Mouse (Mus musculus) stomach, embryonic 15.5 days (tissue): ENCODE measurements around the gene Alpk1. TPM values are rescaled to one million over a fixed set of nuclear protein-coding genes. Genes with fewer than 3 reads are reported as not detected.

ENCODE experiments used
- ATAC-seq: fragments of 200-750 bp; cut with Nextera tagmentation; 2 replicates; pipeline ENCODE4 v1.8.0; 2017; ENCODE audit warnings: low read depth, moderate number of reproducible peaks, moderate TSS enrichment; ENCODE audit not compliant: insufficient read depth, low FRiP score
- H3K27ac ChIP-seq: fragments of 300-500 bp; sonication (generic); 2 replicates; pipeline ENCODE4 v1.5.1; 2015; ENCODE audit warnings: mild to moderate bottlenecking, inconsistent platforms
- H3K27me3 ChIP-seq: fragments of 300-500 bp; sonication (generic); replicated peaks from 2 replicates; pipeline ENCODE4 v1.6.1; 2015; ENCODE audit warnings: inconsistent platforms
- H3K36me3 ChIP-seq: fragments of 300-500 bp; sonication (generic); 2 replicates; pipeline ENCODE4 v1.6.1; 2015; ENCODE audit warnings: inconsistent platforms
- H3K4me1 ChIP-seq: fragments of 300-500 bp; sonication (generic); 2 replicates; pipeline ENCODE4 v1.6.1; 2015; ENCODE audit warnings: inconsistent platforms
- H3K4me2 ChIP-seq: fragments of 300-500 bp; sonication (generic); 2 replicates; pipeline ENCODE4 v1.6.1; 2015; ENCODE audit warnings: mild to moderate bottlenecking, inconsistent platforms
- H3K4me3 ChIP-seq: fragments of 300-500 bp; sonication (generic); replicated peaks from 2 replicates; pipeline ENCODE4 v1.5.1; 2015; ENCODE audit warnings: inconsistent platforms
- H3K9ac ChIP-seq: fragments of 300-500 bp; sonication (generic); 2 replicates; pipeline ENCODE4 v1.6.1; 2015; ENCODE audit warnings: inconsistent platforms
- H3K9me3 ChIP-seq: fragments of 300-500 bp; sonication (generic); 2 replicates; pipeline ENCODE4 v1.6.1; 2016; ENCODE audit warnings: inconsistent platforms
- WGBS: fragments of 180-500 bp; shearing (Covaris S2); methylation state at CpG from one replicate; pipeline ENCODE4 v1.1.7; 2015; 5-methylcytosine and 5-hydroxymethylcytosine counted together
- polyA plus RNA-seq: library from polyadenylated mRNA; unstranded; fragments of >200 nt; fragmentation: Nextera tagmentation; extraction: Ambion mirVana; gene quantifications from 2 replicates; pipeline ENCODE4 v1.2.1, GENCODE M21; 2015

Gene Alpk1
- polyA plus RNA-seq, 1 experiment from 2014 or later = 3.6 TPM

DNA sequence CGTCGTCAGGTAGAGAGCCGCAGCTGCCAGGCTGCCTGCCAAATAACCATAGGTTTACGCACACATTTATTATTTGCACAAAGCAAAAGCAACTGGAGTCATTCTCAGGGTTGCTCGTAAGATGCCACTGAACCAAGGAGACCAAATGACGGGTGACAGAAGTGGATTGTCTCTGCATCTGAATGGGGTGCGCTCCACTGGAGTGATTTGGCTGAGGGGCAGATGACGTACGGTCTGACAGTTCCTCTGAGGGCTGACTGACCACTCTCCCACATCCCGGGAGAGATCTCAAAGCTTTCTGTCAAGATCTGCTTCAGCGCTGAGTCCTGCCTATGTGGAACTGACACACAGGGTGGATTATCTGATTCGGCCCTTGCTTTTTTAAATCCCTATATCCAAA lies 24.7 kb upstream of the Alpk1 start:
- 85% methylated on average over 12 of the region's 12 CpGs for WGBS
- Histone ChIP-seq H3K9me3 (no peaks in the 10 kb centered on the region), H3K36me3 (peaks cover 12% of the 10 kb centered on the region; the same call in 1 of the 2 replicates), H3K27ac (no peak overlapping the region), H3K4me2 (no peak overlapping the region), H3K4me3 (no peak overlapping the region), H3K4me1 (no peaks in the 10 kb centered on the region), H3K9ac (no peak overlapping the region), H3K27me3 (no peaks in the 10 kb centered on the region)
- no peak for ATAC-seq

DNA sequence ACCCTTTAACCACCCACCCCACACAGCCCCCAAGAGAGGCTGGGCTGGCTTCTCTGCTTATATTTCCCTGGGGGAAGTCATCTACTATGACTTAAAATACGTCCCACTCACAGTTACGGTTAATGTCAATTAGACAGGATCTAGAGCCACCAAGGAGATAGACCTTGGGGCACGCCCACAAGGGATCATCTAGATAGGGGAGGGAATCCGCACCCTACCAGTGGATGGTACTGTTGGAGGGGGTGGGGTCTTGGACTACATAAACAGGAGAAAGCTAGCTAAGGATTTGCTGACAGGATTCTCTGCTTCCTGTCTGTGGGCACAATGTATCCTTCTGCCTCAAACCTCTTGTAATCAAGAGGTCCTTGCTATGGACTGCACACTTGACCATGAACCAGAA lies 24.1 kb upstream of the Alpk1 start:
- Histone ChIP-seq H3K9me3 (no peaks in the 10 kb centered on the region), H3K4me1 (no peaks in the 10 kb centered on the region), H3K4me3 (no peak overlapping the region), H3K4me2 (no peak overlapping the region), H3K9ac (no peak overlapping the region), H3K36me3 (peaks cover 11% of the 10 kb centered on the region; the same call in 1 of the 2 replicates), H3K27ac (no peak overlapping the region), H3K27me3 (no peaks in the 10 kb centered on the region)
- 89% methylated on average over 4 of the region's 4 CpGs for WGBS
- no peak for ATAC-seq

DNA sequence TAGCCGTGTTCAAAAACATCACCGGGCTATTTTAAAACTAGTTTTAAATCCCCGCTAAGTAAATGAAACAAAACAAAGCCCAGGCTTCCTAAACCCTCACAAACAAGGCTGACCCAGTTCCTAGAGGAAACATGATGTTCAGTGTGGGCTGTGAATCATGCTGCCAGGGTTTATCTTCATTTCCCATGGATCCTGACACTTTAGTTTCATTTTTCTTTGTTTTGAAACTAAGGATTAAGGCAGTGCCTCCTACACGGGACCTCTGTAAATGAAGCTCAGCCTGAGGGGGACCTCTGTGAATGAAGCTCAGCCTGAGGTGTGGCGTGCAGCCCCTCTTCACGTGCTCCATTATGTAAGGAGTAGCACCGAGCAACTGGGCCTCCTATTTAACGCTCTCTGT lies 22.5 kb upstream of the Alpk1 start:
- H3K4me3 ChIP-seq = no peak overlapping the region
- no peak overlapping the region for H3K9ac ChIP-seq
- H3K4me1 ChIP-seq = no peaks in the 10 kb centered on the region
- no peaks in the 10 kb centered on the region for H3K9me3 ChIP-seq
- ATAC-seq = no peak
- no peak overlapping the region for H3K4me2 ChIP-seq
- 32% methylated on average over 8 of the region's 8 CpGs for WGBS
- H3K27ac ChIP-seq = no peak overlapping the region
- 0 out of 2 replicates have a peak, but pooled peaks cover 4% of the 10 kb centered on the region for H3K36me3 ChIP-seq
- no peaks in the 10 kb centered on the region for H3K27me3 ChIP-seq

DNA sequence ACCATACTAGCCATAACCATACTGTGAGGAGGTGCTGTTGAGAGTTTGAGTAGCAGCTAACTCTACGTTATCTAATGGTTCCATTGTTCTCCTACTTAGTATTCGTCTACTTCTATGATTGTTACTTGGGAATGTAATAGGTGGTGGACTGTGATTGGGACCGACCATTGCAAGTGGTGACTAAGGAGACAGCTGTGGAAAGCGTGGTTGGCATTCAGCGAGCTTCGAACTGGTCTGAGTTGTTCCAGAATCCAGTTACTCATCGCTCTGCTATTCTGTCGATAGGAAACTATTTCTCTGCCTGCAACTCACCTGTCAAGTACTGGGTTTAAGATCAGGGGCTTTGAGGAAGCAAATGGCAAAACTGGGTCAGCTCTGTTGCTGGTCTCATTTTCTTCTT lies 20.8 kb upstream of the Alpk1 start:
- Histone ChIP-seq H3K27ac (no peak overlapping the region), H3K27me3 (no peaks in the 10 kb centered on the region), H3K4me3 (no peak overlapping the region), H3K9ac (no peak overlapping the region), H3K36me3 (no peaks in the 10 kb centered on the region), H3K9me3 (no peaks in the 10 kb centered on the region), H3K4me1 (no peaks in the 10 kb centered on the region), H3K4me2 (no peak overlapping the region)
- 89% methylated on average over 8 of the region's 8 CpGs for WGBS
- no peak for ATAC-seq

DNA sequence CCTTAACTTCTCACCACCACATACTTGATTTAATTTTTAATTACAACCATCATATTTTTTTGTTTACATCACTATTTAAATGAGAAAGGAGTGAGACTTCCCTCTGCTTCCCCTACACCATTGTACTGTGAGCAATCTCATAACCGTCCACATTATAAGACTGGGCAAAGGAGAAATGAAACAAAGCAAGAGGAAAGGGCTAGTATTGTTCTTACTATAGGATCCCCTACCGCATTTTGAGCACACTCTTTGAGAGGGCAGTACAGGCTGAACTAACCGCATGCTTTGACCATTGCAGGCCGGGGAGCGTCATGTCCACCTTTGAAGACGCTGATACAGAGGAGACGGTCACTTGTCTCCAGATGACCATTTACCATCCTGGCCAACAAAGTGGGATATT lies 15.9 kb upstream of the Alpk1 start:
- no peak for ATAC-seq
- no peaks in the 10 kb centered on the region for H3K36me3 ChIP-seq
- no peak overlapping the region for H3K4me3 ChIP-seq
- H3K4me2 ChIP-seq = no peak overlapping the region
- no peaks in the 10 kb centered on the region for H3K27me3 ChIP-seq
- no peaks in the 10 kb centered on the region for H3K9me3 ChIP-seq
- no peaks in the 10 kb centered on the region for H3K4me1 ChIP-seq
- H3K27ac ChIP-seq = no peak overlapping the region
- H3K9ac ChIP-seq = no peak overlapping the region
- WGBS = 98% methylated on average over 7 of the region's 7 CpGs

DNA sequence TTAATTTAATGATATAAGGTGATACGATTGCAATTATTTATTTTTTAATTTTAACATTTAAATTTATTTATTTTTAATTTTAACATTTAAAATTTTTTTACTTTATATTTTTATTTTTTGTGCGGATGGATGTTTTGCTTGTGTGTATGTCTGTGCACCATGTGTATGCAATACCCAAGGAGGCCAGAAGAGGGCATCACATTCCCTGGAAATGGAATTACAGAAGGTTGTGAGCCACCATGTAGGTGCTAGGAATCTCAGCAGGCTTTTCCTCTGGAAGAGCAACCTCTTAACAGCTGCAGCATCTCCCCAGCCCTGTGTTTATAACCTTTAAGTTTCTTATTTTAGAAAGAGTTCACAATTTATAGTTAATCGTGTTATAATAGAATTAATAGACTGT lies 15.4 kb upstream of the Alpk1 start:
- no peaks in the 10 kb centered on the region for H3K4me1 ChIP-seq
- H3K9ac ChIP-seq = no peak overlapping the region
- ATAC-seq = no peak
- 92% methylated on average over 3 of the region's 3 CpGs for WGBS
- H3K36me3 ChIP-seq = no peaks in the 10 kb centered on the region
- H3K4me3 ChIP-seq = no peak overlapping the region
- no peak overlapping the region for H3K4me2 ChIP-seq
- no peak overlapping the region for H3K27ac ChIP-seq
- H3K27me3 ChIP-seq = no peaks in the 10 kb centered on the region
- H3K9me3 ChIP-seq = no peaks in the 10 kb centered on the region

GRCm38 (mm10) chr3:127793022-127793421 lies 12.7 kb upstream of the Alpk1 start:
- Histone ChIP-seq H3K4me2 (no peak overlapping the region), H3K4me1 (peaks cover 7% of the 10 kb centered on the region; the same call in 1 of the 2 replicates), H3K4me3 (no peak overlapping the region), H3K9ac (no peak overlapping the region), H3K36me3 (no peaks in the 10 kb centered on the region), H3K27me3 (peaks cover 10% of the 10 kb centered on the region), H3K27ac (no peak overlapping the region), H3K9me3 (no peaks in the 10 kb centered on the region)
- no peak for ATAC-seq
- WGBS = 82% methylated on average over 7 of the region's 7 CpGs

DNA sequence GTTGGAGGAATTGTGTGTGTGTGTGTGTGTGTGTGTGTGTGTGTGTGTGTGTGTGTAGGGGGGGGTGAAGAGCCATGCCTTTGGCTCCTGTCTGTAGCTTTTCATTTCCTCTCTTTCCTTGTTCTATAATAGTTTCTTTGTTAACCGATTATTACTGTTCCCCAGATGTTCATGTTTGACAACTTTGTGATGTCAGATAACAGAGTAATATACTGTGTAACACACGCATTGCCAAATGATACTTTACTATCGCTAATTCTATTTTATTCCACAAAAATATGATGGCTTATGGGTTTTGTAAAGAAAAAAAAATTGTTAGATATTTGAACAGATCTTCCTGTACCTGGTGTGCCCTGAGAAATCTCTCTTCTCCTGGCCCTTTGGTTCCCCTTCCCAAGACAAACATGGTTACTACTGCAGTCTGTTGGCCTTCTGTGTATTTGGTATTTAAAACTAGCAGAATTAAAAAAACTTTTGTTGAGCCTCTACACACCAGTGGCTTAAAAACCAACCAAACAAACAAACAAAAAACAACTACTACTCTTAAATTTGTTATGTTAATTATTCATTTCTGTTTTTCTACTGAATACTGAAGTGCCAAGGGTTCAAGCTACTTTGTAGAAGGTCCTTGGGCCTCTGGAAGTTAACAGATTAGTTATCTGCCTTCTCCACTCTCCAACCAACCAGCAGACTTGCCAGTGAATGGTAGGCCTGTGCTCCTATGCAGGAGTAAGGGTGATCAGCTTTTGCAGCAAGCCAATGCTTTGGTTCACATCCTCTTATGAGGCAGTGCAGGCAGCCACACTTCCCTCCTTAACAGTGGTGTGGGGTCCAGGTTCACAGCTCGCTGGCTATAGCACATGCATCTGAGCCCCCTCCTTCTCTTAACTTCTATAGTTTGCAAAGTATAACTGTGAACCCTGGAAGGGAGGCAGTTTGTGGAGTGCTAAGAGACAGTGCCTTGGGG lies 11.6 kb upstream of the Alpk1 start:
- ATAC-seq = peak; percentile 82
- 46% methylated on average over 4 of the region's 4 CpGs for WGBS
- H3K27ac ChIP-seq = no peak overlapping the region
- peak overlapping the region; percentile 61 for H3K4me3 ChIP-seq
- peaks cover 12% of the 10 kb centered on the region for H3K27me3 ChIP-seq
- no peaks in the 10 kb centered on the region for H3K9me3 ChIP-seq
- H3K9ac ChIP-seq = no peak overlapping the region
- no peaks in the 10 kb centered on the region for H3K36me3 ChIP-seq
- H3K4me2 ChIP-seq = peak overlapping the region; percentile 96
- peaks cover 7% of the 10 kb centered on the region; the same call in 1 of the 2 replicates for H3K4me1 ChIP-seq

GRCm38 (mm10) chr3:127791056-127791483 lies 10.7 kb upstream of the Alpk1 start:
- ATAC-seq = no peak
- H3K36me3 ChIP-seq = no peaks in the 10 kb centered on the region
- H3K4me1 ChIP-seq = peaks cover 7% of the 10 kb centered on the region; the same call in 1 of the 2 replicates
- peak overlapping the region; percentile 37; the same call in 1 of the 2 replicates for H3K9ac ChIP-seq
- WGBS = 2% methylated on average over 15 of the region's 15 CpGs
- H3K4me2 ChIP-seq = peak overlapping the region; percentile 96
- peak overlapping the region; percentile 61 for H3K4me3 ChIP-seq
- peaks cover 12% of the 10 kb centered on the region for H3K27me3 ChIP-seq
- H3K27ac ChIP-seq = no peak overlapping the region
- H3K9me3 ChIP-seq = no peaks in the 10 kb centered on the region

DNA sequence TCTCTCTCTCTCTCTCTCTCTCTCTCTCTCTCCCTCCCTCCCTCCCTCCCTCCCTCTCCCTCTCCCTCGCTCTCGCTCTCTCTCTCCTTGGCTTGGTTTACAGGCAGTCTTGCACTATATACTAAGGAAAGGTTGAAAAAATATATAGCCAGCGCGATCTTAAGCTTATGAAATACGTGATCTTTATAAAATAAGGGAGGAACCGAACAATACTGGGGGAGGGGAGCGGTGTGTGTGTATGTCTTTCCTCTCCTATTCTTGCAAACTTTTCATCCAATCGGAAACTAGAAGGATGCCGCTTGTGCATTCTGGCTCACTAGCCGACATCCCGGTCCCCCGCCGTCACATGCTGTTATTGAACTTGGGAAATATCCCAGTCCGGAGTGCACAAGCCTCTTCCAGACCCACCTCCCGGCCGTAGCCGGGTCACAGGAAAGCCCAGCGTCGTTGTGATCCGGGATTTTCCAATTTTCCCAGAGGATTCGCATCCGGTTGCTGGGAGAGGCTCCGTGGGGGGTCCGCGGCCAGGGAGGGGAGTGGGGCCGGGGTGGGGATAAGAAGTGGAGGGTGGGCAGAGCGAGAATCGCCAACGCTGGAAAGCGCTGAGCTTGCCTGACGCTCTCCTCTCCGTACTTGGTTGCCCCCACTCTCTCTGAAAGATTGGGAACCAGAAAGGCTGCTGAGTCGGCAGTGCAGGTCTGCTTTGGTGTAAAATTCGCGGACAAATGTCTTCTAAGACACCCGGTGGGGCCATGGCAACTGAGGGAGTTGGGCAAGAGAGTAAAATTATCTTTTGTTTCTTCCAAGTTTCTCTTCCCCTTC lies 10.1 kb upstream of the Alpk1 start:
- peaks cover 12% of the 10 kb centered on the region for H3K27me3 ChIP-seq
- no peaks in the 10 kb centered on the region for H3K9me3 ChIP-seq
- ATAC-seq = peak; percentile 44; the same call in 1 of the 2 replicates
- peak overlapping the region; percentile 96 for H3K4me2 ChIP-seq
- H3K27ac ChIP-seq = peak overlapping the region; percentile 23; the same call in 1 of the 2 replicates
- peak overlapping the region; percentile 37; the same call in 1 of the 2 replicates for H3K9ac ChIP-seq
- peak overlapping the region; percentile 61 for H3K4me3 ChIP-seq
- H3K36me3 ChIP-seq = no peaks in the 10 kb centered on the region
- peaks cover 7% of the 10 kb centered on the region; the same call in 1 of the 2 replicates for H3K4me1 ChIP-seq
- under 1% methylated on average over 34 of the region's 36 CpGs for WGBS

- peak; percentile 40; the same call in 1 of the 2 replicates for ATAC-seq
- H3K4me2 ChIP-seq = peak within 1 kb of the TSS; percentile 96
- H3K4me3 ChIP-seq = peak within 1 kb of the TSS; percentile 61
- H3K9ac ChIP-seq = peak within 1 kb of the TSS; percentile 37
- H3K9me3 ChIP-seq = no peaks in the 10 kb centered on the region
- WGBS = 2% methylated on average over 44 of the region's 44 CpGs
- H3K27me3 ChIP-seq = peaks cover 12% of the 10 kb centered on the region
- H3K36me3 ChIP-seq = no peaks in the 10 kb centered on the region
- H3K27ac ChIP-seq = peak within 1 kb of the TSS; percentile 23; the same call in 1 of the 2 replicates
- H3K4me1 ChIP-seq = peaks cover 7% of the 10 kb centered on the region; the same call in 1 of the 2 replicates
These were observed 9.3 kb upstream of the Alpk1 start, which contains the start of gene Tifa for GRCm38 (mm10) chr3:127789500-127790191. TSS of gene Tifa (plus strand) at chr3:127789805.
